Mouse (Mus musculus) spleen, adult 2 months (tissue): Measurements from ENCODE around the gene Spib.

Experiments used
- CTCF ChIP-seq: fragments of 200-500 bp; IDR thresholded peaks from 2 replicates; pipeline ENCODE4 v1.5.1; 2011; ENCODE audit warnings: mild to moderate bottlenecking, inconsistent platforms; ENCODE audit not compliant: insufficient read depth, insufficient read length, insufficient replicate concordance; ENCODE audit errors: extremely low read depth
- POLR2A ChIP-seq: fragments of 200-500 bp; IDR thresholded peaks from 2 replicates; pipeline ENCODE4 v1.6.1; 2011; ENCODE audit warnings: low read depth, low read length, inconsistent platforms

GRCm38 (mm10) chr7:44557629-44558028 is 25.8 kb upstream of the Spib start:
- TF ChIP-seq POLR2A = no peak
- TF ChIP-seq CTCF = no peak
